Mouse (Mus musculus) CH12.LX (cell line): ENCODE data around the gene Atg2b.

Experiments used
- CTCF ChIP-seq, 2 experiments: IDR thresholded peaks in 1 of 2; conservative IDR thresholded peaks in 1 of 2; 2 replicates each; pipeline ENCODE4 v1.5.1; 2011 to 2012; ENCODE audit warnings: low read depth in 2 of 2, low read length in 2 of 2, improper control_type of control experiment in 1 of 2, inconsistent platforms in 1 of 2, mild to moderate bottlenecking in 1 of 2, moderate library complexity in 1 of 2
- EP300 ChIP-seq: IDR thresholded peaks from 2 replicates; pipeline ENCODE4 v1.6.1; 2011; ENCODE audit warnings: low read length, improper control_type of control experiment
- POLR2A ChIP-seq: IDR thresholded peaks from 2 replicates; pipeline ENCODE4 v1.6.1; 2011; ENCODE audit warnings: low read depth, mild to moderate bottlenecking, improper control_type of control experiment, low read length
- POLR2AphosphoS2 ChIP-seq: IDR thresholded peaks from 2 replicates; pipeline ENCODE4 v1.6.1; 2011; ENCODE audit warnings: low read depth, low read length, improper control_type of control experiment
- SMC3 ChIP-seq: IDR thresholded peaks from 2 replicates; pipeline ENCODE4 v1.6.1; 2011; ENCODE audit warnings: low read depth, low read length, improper control_type of control experiment
- UBTF ChIP-seq: IDR thresholded peaks from 2 replicates; pipeline ENCODE4 v1.6.1; 2012; ENCODE audit warnings: low read depth, mild to moderate bottlenecking, inconsistent platforms, low read length, improper control_type of control experiment, moderate library complexity
- ZMIZ1 ChIP-seq: IDR thresholded peaks from 2 replicates; pipeline ENCODE4 v1.6.1; 2012; ENCODE audit warnings: low read depth, mild to moderate bottlenecking, inconsistent platforms, low read length, improper control_type of control experiment

GRCm38 (mm10) chr12:105611045-105611444 is 74.0 kb downstream of the Atg2b start:
- no peak for TF ChIP-seq POLR2A
- no peak for TF ChIP-seq ZMIZ1
- TF ChIP-seq EP300: no peak
- no peak for TF ChIP-seq UBTF
- no peak for TF ChIP-seq SMC3
- TF ChIP-seq POLR2AphosphoS2: no peak
- TF ChIP-seq CTCF (conservative IDR thresholded peaks at IDR 0.05 in 1 of 2, IDR thresholded peaks at IDR 0.05 in 1 of 2; ENCODE audit: low read depth in 2 of 2, low read length in 2 of 2): no peak
